Mouse (Mus musculus) stomach, adult 2 months (tissue): ENCODE measurements around the gene Atg4d. TPM values are rescaled to one million over a fixed set of nuclear protein-coding genes. Genes with fewer than 3 reads are reported as not detected.

Source experiments
- polyA plus RNA-seq: library from polyadenylated mRNA; depleted of rRNA; stranded (reverse); fragments of >200 nt; gene quantifications from 2 replicates; pipeline ENCODE4 v1.2.3, GENCODE M21; 2012; rRNA removed

The Atg4d gene
- 33.3 and 62.7 TPM in 2 replicates for polyA plus RNA-seq

DNA sequence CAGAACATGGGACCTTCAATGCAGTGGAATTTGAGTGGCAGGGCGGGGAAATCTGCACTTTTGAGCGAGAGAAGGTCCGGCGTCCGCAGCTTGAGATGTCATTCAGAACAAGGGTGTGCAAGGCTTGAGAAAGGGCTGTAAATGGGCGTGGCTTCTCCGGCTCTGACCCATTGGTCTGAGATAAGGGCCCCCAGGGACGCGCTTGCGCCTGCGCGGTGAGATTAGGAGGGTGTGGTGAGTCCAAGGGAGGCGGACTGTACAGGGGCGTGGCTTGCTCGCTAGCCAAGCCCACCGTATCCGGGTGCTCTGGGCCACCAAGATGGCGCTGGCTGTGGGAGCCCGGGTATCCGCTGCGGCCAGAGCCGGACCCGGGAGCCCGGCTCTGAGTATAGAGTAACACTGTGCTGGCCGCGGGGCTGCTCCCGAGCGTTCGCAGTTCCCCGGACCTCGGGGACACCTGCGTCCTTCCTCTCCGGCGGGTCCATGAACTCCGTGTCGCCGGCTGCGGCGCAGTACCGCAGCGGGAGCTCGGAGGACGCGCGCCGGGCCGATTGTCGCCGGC lies at the start of gene Atg4d:
TSS of gene Atg4d (plus strand) at position 294 of the 562 bp plus-strand sequence.

DNA sequence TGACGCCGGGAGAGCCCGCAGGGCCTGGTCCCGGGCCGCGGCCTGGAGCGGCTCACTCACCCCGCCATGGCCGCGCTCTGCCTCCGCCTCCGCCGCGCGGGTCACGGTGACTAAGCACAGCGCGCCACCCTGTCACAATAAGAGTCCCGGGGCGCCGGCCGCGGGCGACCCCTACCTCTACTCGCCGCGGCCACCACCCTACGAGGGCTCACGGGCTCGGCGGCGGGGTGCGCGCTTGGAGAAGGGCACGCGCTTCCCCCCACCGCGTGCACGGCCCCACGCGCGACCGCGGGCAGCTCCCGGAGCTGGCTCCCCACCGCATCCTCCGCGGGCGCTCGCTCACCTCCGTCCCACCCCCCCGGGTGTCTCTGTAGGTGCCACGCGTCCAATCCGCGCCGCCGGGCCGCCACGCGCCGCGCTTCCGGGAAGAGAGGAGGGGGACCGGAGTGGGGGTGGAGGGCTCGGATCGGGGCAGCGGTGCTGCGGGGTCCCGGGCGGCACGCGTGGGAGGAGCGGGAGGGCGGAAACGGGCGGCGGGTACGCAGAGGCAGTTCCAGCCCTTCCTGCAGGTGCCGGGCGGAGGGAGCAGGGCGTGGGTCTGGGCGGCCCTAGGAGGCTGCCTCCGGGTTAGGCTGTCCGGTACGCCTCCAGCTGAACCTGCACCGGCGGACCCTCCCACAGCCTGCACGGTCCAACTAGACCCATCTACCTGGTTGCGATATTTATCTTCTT lies 26.2 kb upstream of the Atg4d start, which contains the start of gene Keap1:
TSS of gene Keap1 (minus strand) at position 629 of the 732 bp plus-strand sequence.

DNA sequence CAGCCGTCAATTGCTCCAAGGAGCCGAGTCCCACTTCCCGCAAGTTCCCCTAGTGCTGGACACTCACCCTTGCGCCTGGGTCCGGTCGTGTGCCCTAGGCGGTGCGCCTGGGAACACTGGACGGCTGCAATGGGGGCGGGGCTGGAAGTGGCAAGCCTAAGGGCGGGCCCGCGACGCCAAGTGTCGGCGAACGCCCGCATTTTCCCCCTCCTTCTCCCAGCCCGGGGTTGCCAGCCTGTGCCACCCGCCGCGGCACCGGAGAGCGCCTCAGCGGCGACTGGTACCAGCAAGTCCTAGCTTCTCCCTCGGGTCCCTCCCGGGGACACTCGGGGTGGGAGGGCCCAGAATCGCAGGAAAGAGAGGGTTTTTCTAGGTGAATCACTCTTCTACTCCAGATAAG lies 16.8 kb upstream of the Atg4d start, which contains the start of gene S1pr5:
TSS of gene S1pr5 (minus strand) at position 118 of the 400 bp plus-strand sequence.

DNA sequence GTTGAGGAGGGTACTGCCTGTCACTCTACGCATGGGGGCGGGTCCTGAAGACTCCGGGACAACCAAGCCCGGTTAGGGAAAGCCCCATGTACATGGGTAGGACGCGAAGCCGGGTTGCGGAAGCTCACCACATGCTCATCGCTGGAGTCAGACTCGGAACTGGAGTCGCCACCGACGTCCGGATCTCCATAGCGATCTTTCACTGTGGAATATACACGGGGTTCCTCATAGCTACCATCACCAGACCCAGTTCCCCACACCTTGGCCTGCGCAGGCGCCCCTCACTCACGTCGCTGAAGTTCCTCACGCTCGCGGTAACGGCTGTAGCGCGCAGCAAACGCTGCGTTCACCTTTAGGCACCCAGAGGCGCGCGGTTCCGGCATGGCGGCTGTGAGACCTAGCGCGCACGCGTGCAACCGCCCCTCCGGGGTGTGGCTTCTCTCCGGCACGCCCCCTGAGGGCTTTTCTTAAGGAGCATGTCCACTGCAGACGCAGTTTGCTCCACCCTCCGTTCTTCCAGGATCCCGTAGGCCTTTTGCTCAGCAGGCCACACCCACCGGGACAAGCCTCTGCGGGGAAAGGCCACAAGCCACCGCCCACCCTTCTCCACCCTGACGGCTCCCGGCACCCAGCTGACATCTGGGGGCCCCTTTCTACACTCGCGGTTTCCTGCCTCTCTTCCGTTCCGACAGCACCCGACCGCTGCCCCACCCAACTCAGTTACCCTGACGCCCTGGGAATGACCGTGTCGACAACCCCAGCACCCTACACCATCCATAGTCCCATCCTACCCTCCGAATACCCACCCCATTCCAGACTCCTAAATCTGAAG lies 22.7 kb downstream of the Atg4d start, which contains the start of gene Kri1:
TSS of gene Kri1 (minus strand) at position 399 of the 832 bp plus-strand sequence.

DNA sequence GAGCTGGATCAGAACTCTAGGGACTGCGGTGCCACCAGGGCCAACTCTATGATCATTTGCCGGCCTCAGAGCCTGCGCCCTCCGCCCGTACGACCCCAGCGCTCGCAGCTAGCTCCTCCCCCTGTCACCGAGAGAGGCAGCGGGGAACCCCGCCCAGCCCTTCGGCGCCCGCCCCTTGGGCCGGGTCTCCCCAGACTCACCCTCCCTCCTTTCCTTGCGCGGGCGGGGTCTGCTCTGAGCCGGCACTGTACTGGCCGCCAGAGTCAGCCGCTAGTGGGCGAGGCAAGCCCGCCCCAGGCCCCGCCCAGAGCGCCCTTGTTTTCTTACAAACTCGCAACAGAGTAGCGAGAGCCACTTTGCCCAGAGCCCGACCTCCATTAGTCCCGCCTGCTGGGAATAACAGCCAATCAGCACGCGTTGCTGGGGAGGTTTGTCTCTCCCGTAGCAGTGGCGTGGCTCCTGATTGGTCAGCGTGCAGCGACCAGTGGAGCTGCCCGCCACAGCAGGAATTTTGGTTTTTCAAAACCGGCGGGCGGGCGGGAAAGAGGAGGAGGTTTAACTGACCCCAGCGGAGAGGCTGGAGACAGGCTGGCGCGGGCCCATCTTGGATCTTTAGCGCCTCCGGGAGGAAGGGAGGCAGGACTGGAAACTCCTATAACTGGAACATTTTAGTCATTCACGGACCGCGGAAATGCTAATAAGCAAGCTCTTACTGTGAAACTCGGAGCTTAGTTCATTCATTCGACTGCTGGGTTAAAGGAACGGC lies 26.1 kb downstream of the Atg4d start, which contains the start of gene Cdkn2d:
TSS of gene Cdkn2d (minus strand) at position 386 of the 766 bp plus-strand sequence.

DNA sequence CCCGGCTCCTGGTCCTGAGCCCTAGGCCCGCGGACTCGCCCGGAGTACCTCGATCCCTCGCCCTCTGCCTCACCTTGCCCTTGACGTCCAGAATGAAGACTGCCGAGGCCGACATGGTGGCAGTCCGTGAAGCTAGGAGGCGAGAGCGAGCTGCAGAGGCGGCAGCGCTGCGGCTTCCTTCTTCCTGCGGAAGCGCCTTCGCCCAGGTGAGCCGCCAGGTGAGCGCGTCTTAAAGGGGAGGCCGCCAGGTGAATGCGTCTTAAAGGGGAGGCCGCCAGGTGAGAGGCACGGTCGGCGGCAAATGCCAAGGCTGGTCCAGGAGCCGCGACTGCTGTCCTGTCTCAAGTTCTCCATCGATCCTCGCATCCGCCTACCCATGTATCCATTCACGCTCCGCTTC lies 47.0 kb downstream of the Atg4d start, which contains the start of gene Ap1m2:
TSS of gene Ap1m2 (minus strand) at position 204 of the 400 bp plus-strand sequence.

DNA sequence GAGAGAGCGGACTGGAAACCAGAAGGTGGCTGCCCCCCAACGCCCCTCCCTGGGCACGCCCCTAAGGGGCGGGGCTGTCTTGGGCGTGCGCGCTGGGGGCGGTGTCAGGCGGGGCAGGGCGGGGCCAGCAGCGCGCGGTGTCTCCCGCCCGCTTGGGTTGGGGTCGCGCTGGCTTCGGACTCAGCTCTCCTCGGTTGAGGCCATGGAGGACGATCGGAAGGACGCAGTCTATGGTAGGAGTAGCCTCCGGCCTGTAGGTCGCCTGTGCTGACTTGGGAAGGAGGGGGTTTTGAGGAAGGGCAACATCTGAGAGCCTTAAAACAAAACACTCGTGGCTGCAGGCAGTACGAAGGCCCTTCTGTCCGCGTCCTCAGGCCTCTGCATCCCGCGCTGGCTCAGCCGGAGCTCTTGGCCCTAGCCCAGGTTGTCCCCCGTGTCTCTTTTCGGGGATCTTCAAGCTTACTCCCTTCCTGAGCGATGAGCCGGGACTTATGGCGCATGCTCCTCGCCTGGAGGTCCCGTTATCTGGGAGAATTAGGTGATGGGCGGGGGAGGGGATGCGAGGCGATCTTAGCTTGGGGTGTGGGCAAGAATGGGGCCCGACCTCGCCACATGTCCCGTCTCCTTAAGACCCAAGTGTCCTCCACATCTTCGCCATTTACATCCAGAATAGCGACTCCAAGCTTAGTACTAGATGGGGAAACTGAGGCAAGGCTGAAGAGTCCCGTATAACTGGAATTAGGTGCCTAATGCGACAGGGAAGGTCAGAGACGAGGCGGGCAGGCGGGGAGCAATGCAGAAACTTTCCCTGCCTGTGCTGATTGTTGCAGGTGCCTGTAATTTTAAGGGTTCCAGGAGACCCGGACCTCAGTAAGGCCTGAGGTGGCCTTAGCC lies 55.8 kb downstream of the Atg4d start, which contains the start of gene Slc44a2:
TSS of gene Slc44a2 (plus strand) at position 80 of the 894 bp plus-strand sequence.

Other genes starting within 250 kb of the Atg4d start
- 3.9 and 4.4 TPM in 2 replicates for gene Icam1, start 249.3 kb upstream of the Atg4d start, polyA plus RNA-seq
- 0.21 and 0.30 TPM in 2 replicates for gene Icam4, start 235.9 kb upstream of the Atg4d start, polyA plus RNA-seq
- gene Icam5, start 233.2 kb upstream of the Atg4d start, polyA plus RNA-seq: 0.21 and 0.48 TPM in 2 replicates
- gene Zglp1, start 198.2 kb upstream of the Atg4d start, polyA plus RNA-seq: 0.12 and 1.0 TPM in 2 replicates
- 0.09 TPM in 1 of 2 replicates, not detected in the other for gene Gm49373, start 192.2 kb upstream of the Atg4d start, polyA plus RNA-seq
- 22.8 and 51.6 TPM in 2 replicates for gene Fdx1l, start 191.7 kb upstream of the Atg4d start, polyA plus RNA-seq
- 6.2 and 11.8 TPM in 2 replicates for gene Gm38431, start 173.3 kb upstream of the Atg4d start, polyA plus RNA-seq
- gene Raver1, start 173.3 kb upstream of the Atg4d start, polyA plus RNA-seq: 31.9 and 36.1 TPM in 2 replicates
- gene Tyk2, start 134.1 kb upstream of the Atg4d start, polyA plus RNA-seq: 12.0 and 13.6 TPM in 2 replicates
- 19.9 and 23.4 TPM in 2 replicates for gene Cdc37, start 115.3 kb upstream of the Atg4d start, polyA plus RNA-seq
- 4.6 and 5.4 TPM in 2 replicates for gene Pde4a, start 99.6 kb upstream of the Atg4d start, polyA plus RNA-seq
- gene Keap1, start 25.9 kb upstream of the Atg4d start, polyA plus RNA-seq: 42.1 and 51.8 TPM in 2 replicates
- gene S1pr5, start 16.9 kb upstream of the Atg4d start, polyA plus RNA-seq: 9.1 and 21.3 TPM in 2 replicates
- 7.5 and 7.9 TPM in 2 replicates for gene Kri1, start 22.7 kb downstream of the Atg4d start, polyA plus RNA-seq
- gene Cdkn2d, start 26.1 kb downstream of the Atg4d start, polyA plus RNA-seq: 12.6 and 18.9 TPM in 2 replicates
- gene Ap1m2, start 47.0 kb downstream of the Atg4d start, polyA plus RNA-seq: 30.6 and 32.9 TPM in 2 replicates
- 33.9 and 44.4 TPM in 2 replicates for gene Slc44a2, start 55.4 kb downstream of the Atg4d start, polyA plus RNA-seq
- gene Ilf3, start 102.6 kb downstream of the Atg4d start, polyA plus RNA-seq: 12.5 and 13.0 TPM in 2 replicates
- gene Qtrt1, start 146.5 kb downstream of the Atg4d start, polyA plus RNA-seq: 20.1 and 21.8 TPM in 2 replicates
- 188 and 243 TPM in 2 replicates for gene Dnm2, start 159.6 kb downstream of the Atg4d start, polyA plus RNA-seq
- gene Tmed1, start 245.0 kb downstream of the Atg4d start, polyA plus RNA-seq: 8.8 and 13.1 TPM in 2 replicates